Mouse (Mus musculus): ENCODE data around the gene Atf5.

- TF ChIP-seq CTCF (IDR thresholded peaks at IDR 0.05; ENCODE audit: low read depth, low read length), result no peak
- no peak for TF ChIP-seq POLR2A (IDR thresholded peaks at IDR 0.05; ENCODE audit: insufficient read depth, low read length)
These were observed 1.4 kb downstream of the Atf5 start for GRCm38 (mm10) chr7:44814952-44815553.
